Mouse (Mus musculus) midbrain, embryonic 10.5 days (tissue): ENCODE results near the gene Tesc. TPM values are rescaled to one million over a fixed set of nuclear protein-coding genes. Genes with fewer than 3 reads are reported as not detected.

Experiments used
- DNase-seq: peaks from one replicate; pipeline ENCODE4 v3.0.0-alpha.2; 2017; ENCODE audit warnings: low spot score
- H3K27ac ChIP-seq: fragments of 300-500 bp; sonication (generic); replicated peaks from 2 replicates; pipeline ENCODE4 v1.5.1; 2016; ENCODE audit warnings: mild to moderate bottlenecking
- H3K27me3 ChIP-seq: fragments of 300-500 bp; sonication (generic); 2 replicates; pipeline ENCODE4 v1.6.1; 2016; ENCODE audit warnings: low read depth, mild to moderate bottlenecking; ENCODE audit not compliant: poor library complexity, severe bottlenecking
- H3K36me3 ChIP-seq: fragments of 300-500 bp; sonication (generic); 2 replicates; pipeline ENCODE4 v1.6.1; 2016; ENCODE audit warnings: mild to moderate bottlenecking, moderate library complexity
- H3K4me1 ChIP-seq: fragments of 300-500 bp; sonication (generic); 2 replicates; pipeline ENCODE4 v1.6.1; 2016
- H3K4me3 ChIP-seq: fragments of 300-500 bp; sonication (generic); 2 replicates; pipeline ENCODE4 v1.5.1; 2016; ENCODE audit warnings: mild to moderate bottlenecking, moderate library complexity
- H3K9me3 ChIP-seq: fragments of 300-500 bp; sonication (generic); replicated peaks from 2 replicates; pipeline ENCODE4 v1.6.1; 2016; ENCODE audit warnings: mild to moderate bottlenecking
- WGBS: fragments of 180-500 bp; shearing (Covaris S2); methylation state at CpG from one replicate; pipeline ENCODE4 v1.1.7; 2016; 5-methylcytosine and 5-hydroxymethylcytosine counted together
- polyA plus RNA-seq: library from polyadenylated mRNA; unstranded; fragments of >200 nt; fragmentation: Nextera tagmentation; extraction: Ambion mirVana; gene quantifications from 2 replicates; pipeline ENCODE4 v1.2.1, GENCODE M21; 2016

Gene Tesc
- 0.82 and 0.90 TPM in 2 replicates for polyA plus RNA-seq

DNA sequence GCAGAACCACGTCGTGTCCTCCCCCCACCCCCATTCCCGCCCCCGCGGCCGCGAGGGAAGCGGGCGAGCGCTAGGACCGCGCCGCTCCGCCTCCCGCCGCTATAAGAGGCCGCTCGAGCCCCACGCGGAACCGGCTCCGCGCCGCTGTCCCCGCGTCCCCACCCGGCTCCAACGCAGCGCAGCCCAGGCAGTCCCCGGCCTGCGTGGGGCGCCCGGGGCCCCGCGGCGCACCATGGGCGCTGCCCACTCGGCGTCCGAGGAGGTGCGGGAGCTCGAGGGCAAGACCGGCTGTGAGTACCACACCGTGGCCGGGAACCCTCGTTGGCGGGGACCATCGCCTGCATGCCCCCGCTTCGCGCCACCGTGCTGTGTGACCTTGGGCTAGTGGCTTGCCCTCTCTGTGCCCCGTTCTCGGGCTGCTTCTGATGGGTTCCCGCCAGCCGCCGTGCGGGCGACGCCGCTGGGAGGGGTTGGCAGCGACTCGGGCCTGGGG is at the start of gene Tesc:
Gene Tesc, plus strand, starts transcription at position 46 of the 493 bp plus-strand sequence.
- Histone ChIP-seq H3K27ac (peak within 1 kb of the TSS; percentile 55; the same call in 1 of the 2 replicates), H3K4me3 (peak within 1 kb of the TSS; percentile 71), H3K4me1 (peaks cover 49% of the 10 kb centered on the region), H3K9me3 (no peaks in the 10 kb centered on the region), H3K36me3 (no peaks in the 10 kb centered on the region), H3K27me3 (peaks cover 70% of the 10 kb centered on the region)
- DNase-seq = peak; percentile 37
- 0% methylated on average over 49 of the region's 63 CpGs for WGBS

DNA sequence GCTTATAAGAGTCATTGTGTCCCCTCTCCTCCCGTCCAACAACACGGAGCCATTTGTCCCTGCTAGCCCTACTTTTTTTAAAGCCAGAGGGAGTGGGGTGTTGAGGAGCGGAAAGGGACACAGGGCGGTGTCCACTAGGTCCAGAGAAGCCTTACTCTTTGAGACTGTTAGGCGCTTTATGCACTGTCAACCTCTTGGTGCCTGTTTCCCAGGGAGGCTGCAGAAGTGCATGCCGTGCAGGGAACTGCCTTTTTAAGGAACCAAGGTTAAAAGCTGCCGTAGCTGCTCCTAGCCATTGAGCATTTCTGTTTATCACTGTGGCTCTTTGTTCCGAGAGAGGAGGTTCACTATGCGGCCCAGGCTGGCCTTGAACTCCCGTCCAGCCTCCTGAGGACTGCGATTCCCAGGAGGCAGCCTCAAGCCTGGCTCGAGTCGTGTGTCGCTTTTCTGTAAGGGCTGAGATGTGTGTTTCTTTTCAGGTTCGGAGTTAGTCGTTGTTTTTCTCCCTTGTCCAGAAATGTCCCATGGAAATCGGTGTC is 49.3 kb upstream of the Tesc start:
- H3K4me1 ChIP-seq = peaks cover 30% of the 10 kb centered on the region
- no peak for DNase-seq
- peak overlapping the region; percentile 98 for H3K27ac ChIP-seq
- 66% methylated on average over 17 of the region's 17 CpGs for WGBS
- no peaks in the 10 kb centered on the region for H3K9me3 ChIP-seq
- peak overlapping the region; percentile 99 for H3K4me3 ChIP-seq
- 0 out of 2 replicates have a peak, but pooled peaks cover 4% of the 10 kb centered on the region for H3K27me3 ChIP-seq
- peaks cover 49% of the 10 kb centered on the region for H3K36me3 ChIP-seq

- H3K4me3 ChIP-seq = peak overlapping the region; percentile 99; the same call in 1 of the 2 replicates
- WGBS = 95% methylated on average over 5 of the region's 5 CpGs
Measured at GRCm38 (mm10) chr5:117979082-117979481, 48.5 kb upstream of the Tesc start.

GRCm38 (mm10) chr5:117980921-117981320 is 46.6 kb upstream of the Tesc start:
- no peak for DNase-seq
- no peak overlapping the region for H3K4me3 ChIP-seq
- H3K27ac ChIP-seq = no peak overlapping the region
- peaks cover 39% of the 10 kb centered on the region for H3K4me1 ChIP-seq
- 95% methylated on average over 8 of the region's 8 CpGs for WGBS
- no peaks in the 10 kb centered on the region for H3K9me3 ChIP-seq
- H3K36me3 ChIP-seq = peaks cover 76% of the 10 kb centered on the region
- no peaks in the 10 kb centered on the region for H3K27me3 ChIP-seq

More at GRCm38 (mm10) chr5:117979082-117979481, 48.5 kb upstream of the Tesc start:
- H3K9me3 ChIP-seq = no peaks in the 10 kb centered on the region
- H3K36me3 ChIP-seq = peaks cover 58% of the 10 kb centered on the region
- peaks cover 38% of the 10 kb centered on the region for H3K4me1 ChIP-seq
- H3K27ac ChIP-seq = no peak overlapping the region
- H3K27me3 ChIP-seq = 0 out of 2 replicates have a peak, but pooled peaks cover 4% of the 10 kb centered on the region
- no peak for DNase-seq

DNA sequence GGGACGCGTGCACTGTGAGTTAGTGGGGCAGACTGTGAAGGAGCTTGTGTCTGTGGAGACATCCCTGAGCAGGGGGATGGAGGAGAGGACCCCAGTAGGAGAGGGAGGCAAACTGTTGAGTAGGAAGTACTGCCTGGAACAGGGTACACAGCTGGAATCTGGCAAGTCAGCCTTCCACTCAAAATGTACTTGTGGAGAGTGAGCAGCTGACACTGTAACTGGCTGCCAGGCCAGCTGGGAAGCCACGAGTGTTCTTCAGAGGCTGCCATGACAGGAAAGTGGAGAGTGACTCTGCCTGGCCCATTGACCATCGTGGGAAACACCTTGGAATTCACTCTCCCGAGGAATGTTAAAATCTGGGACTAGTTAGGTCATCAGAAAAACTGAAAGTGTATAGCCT is 45.6 kb upstream of the Tesc start:
- Histone ChIP-seq H3K27me3 (no peaks in the 10 kb centered on the region), H3K36me3 (peaks cover 86% of the 10 kb centered on the region), H3K4me3 (no peak overlapping the region), H3K9me3 (no peaks in the 10 kb centered on the region), H3K27ac (no peak overlapping the region), H3K4me1 (peaks cover 33% of the 10 kb centered on the region)
- 94% methylated on average over 5 of the region's 5 CpGs for WGBS
- no peak for DNase-seq

- Histone ChIP-seq H3K4me3 (no peak overlapping the region), H3K4me1 (peaks cover 8% of the 10 kb centered on the region), H3K27ac (no peak overlapping the region), H3K9me3 (no peaks in the 10 kb centered on the region), H3K27me3 (no peaks in the 10 kb centered on the region), H3K36me3 (peaks cover 100% of the 10 kb centered on the region)
- 76% methylated on average over 4 of the region's 4 CpGs for WGBS
- DNase-seq = no peak
Measured at GRCm38 (mm10) chr5:117986327-117986726, 41.2 kb upstream of the Tesc start.

DNA sequence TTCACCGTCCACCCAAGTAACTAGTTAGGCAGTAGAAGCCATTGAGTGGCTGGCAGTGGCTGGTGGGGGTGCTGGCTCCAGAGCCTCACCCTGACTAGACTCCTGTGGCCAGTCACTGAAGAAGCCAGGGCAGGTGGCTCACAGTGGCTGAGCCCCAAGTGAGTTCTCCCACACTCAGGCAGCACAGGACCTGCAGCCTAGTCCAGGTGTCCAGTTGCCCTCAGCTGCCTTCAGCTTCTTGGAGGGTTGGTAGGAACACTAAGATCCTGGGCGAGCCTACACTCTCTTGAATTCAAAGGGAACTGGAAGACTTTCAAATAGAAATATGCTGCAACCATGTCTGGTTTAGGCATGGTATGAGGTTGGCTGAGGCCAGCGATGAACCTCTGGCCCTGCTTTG is 39.7 kb upstream of the Tesc start:
- 91% methylated on average over 3 of the region's 3 CpGs for WGBS
- Histone ChIP-seq H3K27me3 (no peaks in the 10 kb centered on the region), H3K27ac (no peak overlapping the region), H3K4me3 (no peak overlapping the region), H3K36me3 (peaks cover 100% of the 10 kb centered on the region), H3K9me3 (no peaks in the 10 kb centered on the region), H3K4me1 (peaks cover 8% of the 10 kb centered on the region)
- DNase-seq = no peak

DNA sequence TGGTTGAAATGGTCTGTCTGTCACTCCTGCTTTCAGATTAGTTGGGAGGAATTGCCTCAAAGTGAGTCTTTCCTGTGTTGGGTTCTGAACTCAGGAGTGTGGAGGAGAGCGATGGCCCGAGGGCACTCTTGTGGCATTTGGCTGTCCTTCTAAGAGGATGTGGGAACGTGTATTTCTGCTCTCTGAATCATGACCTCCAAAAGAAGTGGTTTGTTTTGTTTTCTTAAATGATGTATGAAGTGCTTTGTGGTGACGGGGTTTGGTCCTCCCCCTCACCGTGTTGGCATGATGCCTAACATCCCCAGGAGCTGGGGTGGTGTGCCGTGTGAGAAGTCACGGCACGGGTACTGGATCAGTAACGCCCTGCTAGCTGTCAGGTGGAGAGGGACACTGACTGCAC is 39.2 kb upstream of the Tesc start:
- Histone ChIP-seq H3K9me3 (no peaks in the 10 kb centered on the region), H3K36me3 (peaks cover 100% of the 10 kb centered on the region), H3K4me3 (no peak overlapping the region), H3K4me1 (peaks cover 8% of the 10 kb centered on the region), H3K27ac (no peak overlapping the region), H3K27me3 (no peaks in the 10 kb centered on the region)
- WGBS = 94% methylated on average over 9 of the region's 9 CpGs
- DNase-seq = no peak

- no peak overlapping the region for H3K27ac ChIP-seq
- H3K4me3 ChIP-seq = no peak overlapping the region
- H3K9me3 ChIP-seq = no peaks in the 10 kb centered on the region
- H3K36me3 ChIP-seq = peaks cover 100% of the 10 kb centered on the region
- DNase-seq = no peak
- WGBS = 95% methylated on average over 6 of the region's 6 CpGs
- no peaks in the 10 kb centered on the region for H3K27me3 ChIP-seq
- H3K4me1 ChIP-seq = no peaks in the 10 kb centered on the region
Measured at GRCm38 (mm10) chr5:117989773-117990172, 37.8 kb upstream of the Tesc start.

- Histone ChIP-seq H3K27ac (no peak overlapping the region), H3K9me3 (no peaks in the 10 kb centered on the region), H3K4me1 (no peaks in the 10 kb centered on the region), H3K36me3 (peaks cover 100% of the 10 kb centered on the region), H3K4me3 (no peak overlapping the region), H3K27me3 (no peaks in the 10 kb centered on the region)
- DNase-seq = no peak
- WGBS = 91% methylated on average over 3 of the region's 3 CpGs
Measured at GRCm38 (mm10) chr5:117990957-117991356, 36.6 kb upstream of the Tesc start.

DNA sequence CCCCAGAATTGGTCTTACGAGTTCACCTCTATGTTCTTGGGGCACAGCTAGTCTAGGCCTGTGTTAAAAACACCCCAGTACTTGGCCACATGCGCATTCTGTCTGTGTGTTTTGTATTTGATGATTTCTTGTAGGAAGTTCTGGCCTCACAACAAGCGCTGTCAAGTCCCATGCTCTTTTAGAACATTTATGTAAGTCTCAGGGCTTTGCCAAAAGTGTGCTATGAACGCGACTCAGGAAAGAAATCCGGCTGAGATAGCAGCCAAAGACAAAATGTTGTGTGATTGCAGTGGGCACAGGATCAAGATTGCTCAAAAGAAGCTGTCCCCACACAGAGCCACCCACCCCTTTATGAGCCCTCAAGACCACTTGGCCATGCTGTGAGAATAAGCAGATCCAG is 34.0 kb upstream of the Tesc start:
- no peaks in the 10 kb centered on the region for H3K27me3 ChIP-seq
- H3K27ac ChIP-seq = no peak overlapping the region
- DNase-seq = no peak
- 98% methylated on average over 6 of the region's 6 CpGs for WGBS
- H3K36me3 ChIP-seq = peaks cover 100% of the 10 kb centered on the region
- no peaks in the 10 kb centered on the region for H3K9me3 ChIP-seq
- H3K4me3 ChIP-seq = no peak overlapping the region
- H3K4me1 ChIP-seq = peaks cover 14% of the 10 kb centered on the region

- no peaks in the 10 kb centered on the region for H3K27me3 ChIP-seq
- WGBS = 94% methylated on average over 8 of the region's 8 CpGs
- no peak overlapping the region for H3K4me3 ChIP-seq
- no peaks in the 10 kb centered on the region for H3K9me3 ChIP-seq
- H3K27ac ChIP-seq = no peak overlapping the region
- no peak for DNase-seq
- peaks cover 100% of the 10 kb centered on the region for H3K36me3 ChIP-seq
- peaks cover 14% of the 10 kb centered on the region for H3K4me1 ChIP-seq
Measured at GRCm38 (mm10) chr5:117995372-117995901, 32.1 kb upstream of the Tesc start.

- DNase-seq = no peak
- Histone ChIP-seq H3K27me3 (no peaks in the 10 kb centered on the region), H3K4me1 (peaks cover 14% of the 10 kb centered on the region), H3K9me3 (no peaks in the 10 kb centered on the region), H3K36me3 (peaks cover 100% of the 10 kb centered on the region), H3K27ac (no peak overlapping the region), H3K4me3 (no peak overlapping the region)
- 91% methylated on average over 6 of the region's 6 CpGs for WGBS
Measured at GRCm38 (mm10) chr5:117995911-117996310, 31.6 kb upstream of the Tesc start.
